Mouse (Mus musculus) embryo, embryonic 11.5 days (tissue): Measurements from ENCODE around the gene Btbd2.

Source experiments
- DNase-seq: peaks from one replicate; pipeline ENCODE4 v3.0.0-alpha.2; 2012; ENCODE audit warnings: low read depth, low spot score

The Btbd2 gene

GRCm38 (mm10) chr10:80656863-80657623 is at the start of gene Btbd2:
TSS of gene Btbd2 (minus strand) at chr10:80657071.
- no peak for DNase-seq

DNA sequence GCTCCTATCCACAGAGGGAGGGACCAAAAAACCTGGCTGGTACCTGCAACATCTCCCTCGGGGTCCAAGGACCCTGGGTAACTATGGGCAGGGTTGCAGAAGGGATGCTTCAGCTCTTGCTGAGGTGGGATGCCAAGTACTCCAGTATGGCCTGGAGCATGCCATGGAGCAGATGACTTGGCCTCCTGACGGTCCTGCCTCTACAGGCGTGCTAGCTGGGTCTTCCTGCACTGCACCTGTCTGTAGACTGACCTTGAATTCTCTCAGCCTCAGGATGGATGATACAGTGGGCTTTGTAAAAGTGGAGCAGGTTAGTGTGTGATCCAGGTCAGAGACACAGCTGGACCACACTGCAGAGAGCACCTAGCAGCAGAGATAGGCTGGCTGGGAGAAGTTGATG is 48.6 kb upstream of the Btbd2 start:
- no peak for DNase-seq

GRCm38 (mm10) chr10:80705033-80705432 is 48.2 kb upstream of the Btbd2 start:
- no peak for DNase-seq

GRCm38 (mm10) chr10:80704418-80704817 is 47.5 kb upstream of the Btbd2 start:
- DNase-seq = no peak

DNA sequence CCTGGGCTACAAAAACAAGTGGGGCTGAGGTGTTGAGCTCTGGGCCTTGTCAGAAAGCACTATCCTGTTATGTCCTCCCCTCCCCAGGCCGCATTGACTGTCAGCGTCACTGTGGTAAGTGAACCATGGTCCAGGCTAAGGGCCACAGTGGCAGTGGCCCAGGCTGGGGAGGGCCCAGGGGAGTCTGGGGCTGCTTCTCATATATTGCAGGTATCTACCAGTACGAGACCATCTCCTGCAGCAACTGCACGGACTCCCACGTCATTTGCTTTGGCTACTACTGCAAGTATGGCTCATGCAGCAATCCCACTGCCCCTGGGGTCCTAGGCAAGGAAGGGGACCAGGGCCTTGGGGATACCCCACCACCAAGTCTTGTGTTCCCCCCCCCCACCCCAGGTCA is 46.8 kb upstream of the Btbd2 start:
- no peak for DNase-seq

DNA sequence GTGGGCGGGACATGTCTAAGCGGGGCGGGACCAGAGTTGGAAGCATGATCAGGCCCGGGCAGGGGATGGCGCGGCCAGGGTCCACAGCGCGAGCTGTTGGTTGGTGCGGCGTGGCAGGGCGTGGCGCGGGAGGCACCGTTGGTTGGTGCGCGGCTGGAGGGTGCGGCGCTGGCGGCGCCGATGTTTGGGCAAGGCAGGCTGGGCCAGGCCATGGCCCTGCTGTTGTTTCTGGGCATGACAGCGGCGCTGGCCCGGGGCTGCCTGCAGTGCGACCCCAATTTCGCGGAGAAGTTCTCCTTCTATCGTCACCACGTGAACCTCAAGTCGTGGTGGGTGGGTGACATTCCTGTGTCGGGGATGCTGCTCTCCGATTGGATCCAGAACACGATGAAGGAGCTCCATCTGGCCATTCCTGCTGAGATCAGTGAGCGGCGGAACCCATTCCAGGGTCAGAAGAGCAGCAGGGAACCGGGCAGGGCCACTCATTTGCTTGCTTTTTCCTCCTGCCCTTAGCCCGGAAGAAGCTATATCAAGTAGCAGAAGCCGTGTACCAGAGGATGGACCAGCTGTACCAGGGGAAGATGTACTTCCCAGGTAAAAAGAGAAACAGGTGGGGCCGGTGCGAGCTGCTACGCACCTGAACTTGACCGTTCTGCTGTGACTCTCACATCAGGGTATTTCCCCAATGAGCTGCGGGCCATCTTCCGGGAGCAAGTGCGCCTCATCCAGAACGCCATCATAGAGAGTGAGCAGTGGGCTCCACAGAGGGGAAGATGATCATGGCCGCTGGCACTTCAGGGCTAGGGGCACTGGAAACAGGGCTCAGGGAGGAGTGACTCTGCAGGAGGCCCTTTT is 45.9 kb upstream of the Btbd2 start:
- peak; percentile 87 for DNase-seq

DNA sequence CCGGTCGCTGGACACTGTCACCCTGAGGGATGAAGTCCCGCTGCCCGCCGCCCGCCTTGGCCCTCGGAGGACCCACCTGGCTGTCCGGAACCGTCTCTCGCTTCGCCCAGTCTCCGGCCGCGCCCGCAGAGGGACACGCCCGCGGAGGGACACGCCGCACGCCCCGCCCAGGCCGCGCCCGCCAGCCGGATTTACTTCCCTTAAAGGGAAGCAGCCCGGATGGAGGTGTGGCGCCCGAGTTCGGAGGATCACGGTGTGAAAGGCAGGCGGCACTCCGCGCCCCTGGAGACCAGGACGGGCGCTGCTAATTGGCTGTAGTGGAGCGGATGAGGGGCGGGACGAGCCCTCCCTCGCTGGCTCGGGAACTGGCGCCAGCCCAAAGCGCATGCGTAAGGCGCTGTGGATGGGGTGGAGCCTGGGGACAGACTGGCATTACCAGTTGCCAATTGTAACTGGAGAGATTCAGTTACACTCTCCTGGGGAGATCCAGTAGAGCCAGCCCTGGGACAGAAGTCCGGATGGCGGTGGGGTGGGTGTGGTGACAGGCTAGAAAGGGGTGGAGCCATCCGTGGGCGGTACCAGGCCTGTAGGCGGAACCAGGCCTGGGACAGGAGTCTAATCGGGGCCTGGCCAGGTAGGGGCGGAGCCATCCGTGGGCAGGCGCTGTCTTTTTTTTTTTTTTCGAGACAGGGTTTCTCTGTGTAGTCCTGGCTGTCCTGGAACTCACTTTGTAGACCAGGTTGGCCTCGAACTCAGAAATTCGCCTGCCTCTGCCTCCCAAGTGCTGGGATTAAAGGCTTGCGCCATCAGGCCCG is 45.1 kb upstream of the Btbd2 start, which contains the start of the genes Mob3a and Izumo4:
Gene Mob3a, minus strand, starts transcription at position 257 of the 815 bp plus-strand sequence.
Gene Izumo4, plus strand, starts transcription at position 464 of the 815 bp plus-strand sequence.
- peak; percentile 99 for DNase-seq

DNA sequence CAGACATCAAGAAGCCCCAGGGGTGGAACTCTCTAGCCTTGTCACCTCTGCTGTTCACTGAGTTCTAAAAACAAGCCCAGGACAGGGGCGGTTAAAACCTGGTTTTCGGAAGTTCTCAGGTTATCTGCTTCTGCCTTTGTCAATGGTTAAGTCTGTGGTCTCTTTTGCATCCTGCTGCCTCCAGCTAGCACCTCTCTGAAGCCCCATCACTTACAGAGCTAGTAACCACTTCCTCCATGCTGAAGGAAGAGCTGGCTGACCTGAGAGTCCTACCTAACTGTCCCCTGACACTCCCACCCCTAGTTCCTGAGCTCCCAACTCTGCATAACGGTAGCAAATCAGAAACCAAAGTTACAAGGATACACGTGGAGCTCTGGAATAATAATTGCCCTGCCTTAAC is 43.9 kb upstream of the Btbd2 start:
- DNase-seq = no peak

GRCm38 (mm10) chr10:80700038-80700504 is 43.2 kb upstream of the Btbd2 start:
- no peak for DNase-seq

- no peak for DNase-seq
Measured at GRCm38 (mm10) chr10:80698605-80699004, 41.7 kb upstream of the Btbd2 start.

GRCm38 (mm10) chr10:80697812-80698211 is 40.9 kb upstream of the Btbd2 start:
- no peak for DNase-seq

- no peak for DNase-seq
Measured at GRCm38 (mm10) chr10:80697393-80697787, 40.5 kb upstream of the Btbd2 start.

- no peak for DNase-seq
Measured at GRCm38 (mm10) chr10:80696502-80697392, 39.9 kb upstream of the Btbd2 start.

DNA sequence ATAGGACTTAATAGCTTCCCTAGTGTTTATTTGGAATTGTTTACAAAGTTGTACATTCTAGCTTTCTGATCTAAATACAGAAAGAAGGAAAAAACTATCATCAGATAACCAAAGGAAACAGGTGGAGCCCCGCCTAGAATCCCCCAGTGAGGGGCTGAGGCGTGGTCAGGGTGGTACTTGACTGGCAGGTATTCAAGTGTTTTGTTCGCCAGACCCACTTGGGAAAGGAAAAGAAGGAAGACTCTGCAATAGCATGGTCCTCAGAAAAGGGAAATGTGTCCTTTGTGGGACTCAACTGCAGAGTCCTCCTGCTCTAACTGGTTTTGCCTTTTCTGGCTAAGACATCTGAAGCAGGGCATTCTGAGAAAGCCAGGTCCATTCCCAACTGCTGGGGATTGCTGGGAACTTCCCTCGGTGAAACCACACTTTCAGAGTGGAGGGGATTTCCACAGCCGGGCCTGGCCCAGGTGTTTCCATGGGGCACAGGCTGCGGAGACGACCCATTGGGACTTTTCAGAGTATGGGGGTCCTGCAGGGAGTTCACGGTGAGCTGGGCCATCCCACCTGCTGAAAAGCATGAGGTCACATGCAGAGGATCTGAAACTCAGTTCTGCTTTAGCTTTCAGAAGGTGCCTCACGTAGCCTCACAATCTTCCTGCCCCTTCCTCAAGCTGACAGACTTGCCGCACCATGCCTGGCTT is 39.1 kb upstream of the Btbd2 start:
- DNase-seq = no peak

- no peak for DNase-seq
Measured at GRCm38 (mm10) chr10:80695186-80695585, 38.3 kb upstream of the Btbd2 start.

- no peak for DNase-seq
Measured at GRCm38 (mm10) chr10:80694159-80694938, 37.5 kb upstream of the Btbd2 start.

- DNase-seq = no peak
Measured at GRCm38 (mm10) chr10:80693401-80694045, 36.7 kb upstream of the Btbd2 start.

- no peak for DNase-seq
Measured at GRCm38 (mm10) chr10:80692249-80693165, 35.6 kb upstream of the Btbd2 start.
